Mouse (Mus musculus) ES-E14 (cell line): ENCODE measurements at regions not wholly inside any gene's neighbourhood (a gene's known extent, or its start where the extent isn't known, plus 50 kb on each side); places are given as distances from the start of the nearest gene placed in this dataset.

Source experiments
- DNase-seq: peaks from one replicate; pipeline ENCODE4 v3.0.0-alpha.2; 2013; ENCODE audit warnings: low read depth, low spot score
- H3K27ac ChIP-seq: 2 replicates; pipeline ENCODE4 v1.5.1; 2012; ENCODE audit warnings: low read depth, mild to moderate bottlenecking, low read length, moderate library complexity, mixed read lengths; ENCODE audit not compliant: poor library complexity, insufficient read depth, severe bottlenecking
- H3K36me3 ChIP-seq: 2 replicates; pipeline ENCODE4 v1.6.1; 2012; ENCODE audit warnings: mild to moderate bottlenecking, low read length, moderate library complexity, mixed read lengths; ENCODE audit not compliant: control insufficient read depth, poor library complexity, insufficient read depth, severe bottlenecking
- H3K4me1 ChIP-seq, 2 experiments: fragments of 150-350 bp in 1 of 2; sonication (generic) in 1 of 2; 2 replicates each; pipeline ENCODE4 v1.6.1; 2012; ENCODE audit warnings: low read length in 2 of 2, mild to moderate bottlenecking in 1 of 2, mixed read lengths in 1 of 2; ENCODE audit not compliant: control insufficient read depth in 2 of 2, insufficient read depth in 2 of 2, poor library complexity in 1 of 2
- H3K4me3 ChIP-seq, 2 experiments: fragments of 150-350 bp in 1 of 2; sonication (generic) in 1 of 2; 2 replicates each; pipeline ENCODE4 v1.5.1; 2012; ENCODE audit warnings: low read length in 2 of 2, low read depth in 1 of 2, mild to moderate bottlenecking in 1 of 2, mixed read lengths in 1 of 2; ENCODE audit not compliant: insufficient read depth in 1 of 2, poor library complexity in 1 of 2, severe bottlenecking in 1 of 2
- H3K9ac ChIP-seq: 2 replicates; pipeline ENCODE4 v1.6.1; 2012; ENCODE audit warnings: low read depth, mild to moderate bottlenecking, low read length, mixed read lengths; ENCODE audit not compliant: poor library complexity, insufficient read depth, severe bottlenecking
- H3K9me3 ChIP-seq: fragments of 150-350 bp; sonication (generic); 2 replicates; pipeline ENCODE4 v1.6.1; 2012; ENCODE audit warnings: low read depth, mild to moderate bottlenecking, low read length; ENCODE audit not compliant: control insufficient read depth, insufficient read depth
- CHD2 ChIP-seq: IDR thresholded peaks from 2 replicates; pipeline ENCODE4 v1.6.1; 2014; ENCODE audit warnings: mild to moderate bottlenecking, low read depth, low read length, inconsistent platforms
- HCFC1 ChIP-seq: IDR thresholded peaks from 2 replicates; pipeline ENCODE4 v1.6.1; 2012; ENCODE audit warnings: low read length, inconsistent platforms, borderline replicate concordance; ENCODE audit not compliant: insufficient read depth
- MAFK ChIP-seq: IDR thresholded peaks from 2 replicates; pipeline ENCODE4 v1.6.1; 2014; ENCODE audit warnings: mild to moderate bottlenecking, low read depth, low read length, inconsistent platforms; ENCODE audit not compliant: insufficient read depth
- ZC3H11A ChIP-seq: IDR thresholded peaks from 2 replicates; pipeline ENCODE4 v1.6.1; 2012; ENCODE audit warnings: low read depth, mild to moderate bottlenecking, inconsistent platforms, low read length, borderline replicate concordance
- ZNF384 ChIP-seq: IDR thresholded peaks from 2 replicates; pipeline ENCODE4 v1.6.1; 2012; ENCODE audit warnings: low read depth, low read length, inconsistent platforms
- in situ Hi-C, 2 experiments: fragments of 600-800 bp; cut with MboI; formaldehyde crosslinking; loops; one replicate each; pipeline ENCODE4 v1.15.1; 2025; ENCODE audit warnings: low sequenced_read_pairs in 2 of 2, inconsistent platforms in 1 of 2; ENCODE audit not compliant: unreplicated experiment in 2 of 2

- H3K9ac ChIP-seq, result no peak overlapping the region
- TF ChIP-seq MAFK, result no peak
- no peak for TF ChIP-seq HCFC1
- no peak for TF ChIP-seq ZC3H11A
- no peak for TF ChIP-seq CHD2
- TF ChIP-seq ZNF384, result no peak
- DNase-seq, result no peak
- H3K4me3 ChIP-seq, result no peak overlapping the region
- H3K4me1 ChIP-seq, result no peaks in the 10 kb centered on the region
- in situ Hi-C loops, result no loop called here
- no peaks in the 10 kb centered on the region for H3K36me3 ChIP-seq
- no peak overlapping the region for H3K27ac ChIP-seq
- H3K9me3 ChIP-seq, result no peaks in the 10 kb centered on the region
Measured at GRCm38 (mm10) chr9:87872384-87872905, 141.4 kb upstream of the Tbx18 start.

DNA sequence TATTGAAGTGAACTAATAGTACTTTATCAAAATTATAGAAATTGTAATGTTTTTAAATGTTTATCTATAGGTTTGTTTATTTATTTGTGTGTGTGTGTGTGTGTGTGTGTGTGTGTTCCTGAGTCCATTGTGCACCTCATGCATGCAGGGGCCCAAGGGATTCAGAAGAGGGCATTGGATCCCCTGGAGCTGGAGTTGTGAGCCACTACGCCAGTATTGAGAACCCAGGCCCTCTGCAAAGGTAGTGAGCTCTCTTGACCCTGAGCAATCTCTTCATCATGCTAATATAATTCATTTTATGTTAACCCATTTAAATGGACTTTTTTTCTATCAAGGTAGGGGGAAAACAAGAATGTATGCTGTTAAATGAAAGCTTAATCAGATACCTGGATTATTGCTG, 151.5 kb upstream of the Tbx18 start:
- DNase-seq, result no peak
- H3K4me1 ChIP-seq, result no peaks in the 10 kb centered on the region
- no peak for TF ChIP-seq MAFK
- TF ChIP-seq CHD2, result no peak
- TF ChIP-seq ZC3H11A, result no peak
- no peak for TF ChIP-seq ZNF384
- TF ChIP-seq HCFC1, result no peak
- H3K4me3 ChIP-seq, result no peak overlapping the region
- H3K36me3 ChIP-seq, result no peaks in the 10 kb centered on the region
- in situ Hi-C loops, result no loop called here
- H3K9me3 ChIP-seq, result no peaks in the 10 kb centered on the region
- H3K27ac ChIP-seq, result no peak overlapping the region
- no peak overlapping the region for H3K9ac ChIP-seq

- in situ Hi-C loops, result no loop called here
- H3K36me3 ChIP-seq, result no peaks in the 10 kb centered on the region
- H3K4me3 ChIP-seq, result no peak overlapping the region
- no peak for DNase-seq
- no peak overlapping the region for H3K9ac ChIP-seq
- no peaks in the 10 kb centered on the region for H3K4me1 ChIP-seq
- H3K27ac ChIP-seq, result no peak overlapping the region
- TF ChIP-seq ZNF384 (no peak), MAFK (no peak), HCFC1 (no peak), ZC3H11A (no peak), CHD2 (no peak)
- no peaks in the 10 kb centered on the region for H3K9me3 ChIP-seq
Measured at GRCm38 (mm10) chr9:87883069-87883468, 152.0 kb upstream of the Tbx18 start.

- no peaks in the 10 kb centered on the region for H3K4me1 ChIP-seq
- H3K9ac ChIP-seq, result no peak overlapping the region
- no peak for TF ChIP-seq ZNF384
- TF ChIP-seq HCFC1, result no peak
- TF ChIP-seq CHD2, result no peak
- no peak for TF ChIP-seq MAFK
- TF ChIP-seq ZC3H11A, result no peak
- H3K9me3 ChIP-seq, result no peaks in the 10 kb centered on the region
- no peak overlapping the region for H3K27ac ChIP-seq
- no peaks in the 10 kb centered on the region for H3K36me3 ChIP-seq
- DNase-seq, result no peak
- in situ Hi-C loops, result no loop called here
- no peak overlapping the region for H3K4me3 ChIP-seq
Measured at GRCm38 (mm10) chr9:87894051-87894450, 163.0 kb upstream of the Tbx18 start.

GRCm38 (mm10) chr9:87894596-87894995, 163.5 kb upstream of the Tbx18 start:
- Histone ChIP-seq H3K36me3 (no peaks in the 10 kb centered on the region), H3K27ac (no peak overlapping the region), H3K4me3 (no peak overlapping the region), H3K9me3 (no peaks in the 10 kb centered on the region), H3K4me1 (no peaks in the 10 kb centered on the region), H3K9ac (no peak overlapping the region)
- TF ChIP-seq MAFK (no peak), ZNF384 (no peak), ZC3H11A (no peak), CHD2 (no peak), HCFC1 (no peak)
- in situ Hi-C loops, result no loop called here
- DNase-seq, result no peak
